Mouse (Mus musculus) liver, embryonic 14.5 days (tissue): ENCODE results near the gene Olfr373.

Experiments
- CTCF ChIP-seq: IDR thresholded peaks from 2 replicates; pipeline ENCODE4 v1.5.1; 2016; ENCODE audit warnings: antibody characterized with exemption, low read depth, control low read depth
- EP300 ChIP-seq: IDR thresholded peaks from 2 replicates; pipeline ENCODE4 v1.6.1; 2016; ENCODE audit warnings: antibody characterized with exemption, low read depth

GRCm38 (mm10) chr8:72146056-72146455 lies 63.1 kb downstream of the Olfr373 start:
- no peak for TF ChIP-seq CTCF
- no peak for TF ChIP-seq EP300
